Mouse (Mus musculus) kidney, embryonic 14.5 days (tissue): ENCODE measurements at regions not wholly inside any gene's neighbourhood (a gene's known extent, or its start where the extent isn't known, plus 50 kb on each side); places are given as distances from the start of the nearest gene placed in this dataset.
A peak's percentile ranks its signal among the peaks of the same experiment; 100 is the strongest.
"Not testable (repeated sequence)": the region's sequence is repeated elsewhere in the genome, so short reads cannot be mapped to it uniquely, and the experiment has no call there.

Experiments
- ATAC-seq: fragments of 200-750 bp; cut with Nextera tagmentation; 2 replicates; pipeline ENCODE4 v1.8.0; 2017; ENCODE audit warnings: moderate number of reproducible peaks, mild to moderate bottlenecking, moderate TSS enrichment, moderate library complexity; ENCODE audit not compliant: low FRiP score, low TSS enrichment
- H3K27ac ChIP-seq: fragments of 300-500 bp; sonication (generic); 2 replicates; pipeline ENCODE4 v1.5.1; 2014; ENCODE audit warnings: low read depth, mild to moderate bottlenecking, low read length, moderate library complexity, mixed read lengths
- H3K27me3 ChIP-seq: fragments of 300-500 bp; sonication (generic); 2 replicates; pipeline ENCODE4 v1.6.1; 2014; ENCODE audit warnings: mild to moderate bottlenecking, low read length; ENCODE audit not compliant: control insufficient read depth, insufficient read depth
- H3K36me3 ChIP-seq: fragments of 300-500 bp; sonication (generic); 2 replicates; pipeline ENCODE4 v1.6.1; 2014; ENCODE audit warnings: low read length, mixed read lengths; ENCODE audit not compliant: control insufficient read depth, insufficient read depth
- H3K4me1 ChIP-seq: fragments of 300-500 bp; sonication (generic); 2 replicates; pipeline ENCODE4 v1.6.1; 2014; ENCODE audit warnings: low read length, mixed read lengths; ENCODE audit not compliant: control insufficient read depth, insufficient read depth
- H3K4me2 ChIP-seq: fragments of 300-500 bp; sonication (generic); replicated peaks from 2 replicates; pipeline ENCODE4 v1.6.1; 2014; ENCODE audit warnings: low read depth, mild to moderate bottlenecking, low read length
- H3K4me3 ChIP-seq: fragments of 300-500 bp; sonication (generic); 2 replicates; pipeline ENCODE4 v1.5.1; 2014; ENCODE audit warnings: mild to moderate bottlenecking, low read length
- H3K9ac ChIP-seq: fragments of 300-500 bp; sonication (generic); 2 replicates; pipeline ENCODE4 v1.6.1; 2014; ENCODE audit warnings: low read depth, mild to moderate bottlenecking, low read length, moderate library complexity
- H3K9me3 ChIP-seq: fragments of 300-500 bp; sonication (generic); 2 replicates; pipeline ENCODE4 v1.6.1; 2016; ENCODE audit warnings: low read length; ENCODE audit not compliant: control insufficient read depth
- WGBS: fragments of 180-500 bp; shearing (Covaris S2); extraction: QIAGEN DNeasy Blood & Tissue Kit; methylation state at CpG from one replicate; pipeline ENCODE4 v1.1.7; 2014; 5-methylcytosine and 5-hydroxymethylcytosine counted together

DNA sequence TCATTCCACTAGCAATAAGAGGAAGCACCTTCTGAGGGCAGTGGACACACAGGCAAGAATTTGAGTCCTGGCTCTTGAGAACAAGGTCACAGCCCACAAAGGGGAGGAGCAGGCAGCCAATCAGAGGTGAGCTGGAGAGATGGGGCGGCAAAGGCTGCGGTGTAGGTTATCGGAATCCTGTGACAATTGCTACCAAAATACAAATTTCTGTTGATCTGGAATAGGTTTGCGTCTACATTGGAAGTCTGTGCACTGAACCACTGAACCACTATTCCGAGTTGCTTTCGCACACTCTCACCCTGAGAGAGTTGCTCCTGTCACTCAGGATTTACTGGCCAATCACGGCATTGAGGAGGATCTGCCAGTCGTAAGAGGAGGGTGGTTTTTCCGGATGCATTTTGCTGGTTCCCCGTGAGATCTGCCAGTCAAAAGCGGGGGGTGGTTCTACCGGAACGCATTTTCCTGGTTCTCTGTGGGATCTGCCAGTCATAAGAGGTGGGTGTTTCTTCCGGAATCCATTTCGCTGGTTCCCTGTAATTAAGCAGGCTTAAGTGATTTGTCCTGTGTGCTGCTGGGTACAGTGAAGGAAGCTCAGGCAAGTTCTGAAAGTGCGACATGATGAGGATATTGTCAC lies 59.2 kb upstream of the Zfp960 start:
- Histone ChIP-seq H3K4me2 (peak overlapping the region; percentile 46; the same call in 1 of the 2 replicates), H3K9ac (peak overlapping the region; percentile 55), H3K4me3 (peak overlapping the region; percentile 53)
- not testable (repeated sequence) for H3K4me1 ChIP-seq, H3K27me3 ChIP-seq, H3K36me3 ChIP-seq, H3K27ac ChIP-seq, H3K9me3 ChIP-seq
- ATAC-seq = peak; percentile 100
- WGBS = 3% methylated on average over 16 of the region's 16 CpGs

DNA sequence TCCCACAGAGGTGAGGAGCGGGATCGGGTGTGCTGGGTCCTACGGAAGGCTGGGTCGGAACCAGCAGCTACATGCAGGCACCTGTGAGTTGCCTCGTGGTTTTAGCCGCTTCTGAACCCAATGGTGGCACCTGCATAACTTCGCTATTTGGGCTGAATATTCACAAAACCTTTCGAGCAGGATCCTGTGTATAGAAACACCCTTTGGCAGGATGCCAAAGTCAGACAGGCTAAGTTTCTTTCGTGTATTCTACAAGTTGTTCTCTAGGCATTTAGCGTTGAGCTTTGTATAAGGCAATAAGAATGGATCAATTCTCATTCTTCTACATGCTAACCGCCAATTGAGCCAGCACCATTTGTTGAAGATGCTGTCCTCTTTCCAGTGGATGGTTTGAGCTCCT lies 58.6 kb upstream of the Zfp960 start:
- H3K9me3 ChIP-seq, H3K27me3 ChIP-seq, H3K36me3 ChIP-seq, H3K27ac ChIP-seq, H3K4me1 ChIP-seq, ATAC-seq: not testable (repeated sequence)
- Histone ChIP-seq H3K4me2 (peak overlapping the region; percentile 46), H3K9ac (peak overlapping the region; percentile 55), H3K4me3 (peak overlapping the region; percentile 53)
- WGBS = 3% methylated on average over 11 of the region's 11 CpGs
